Mouse (Mus musculus) heart, embryonic 14.5 days (tissue): Measurements from ENCODE around the gene Ctbp2. TPM values are rescaled to one million over a fixed set of nuclear protein-coding genes. Genes with fewer than 3 reads are reported as not detected.

Experiments
- ATAC-seq: fragments of 200-750 bp; cut with Nextera tagmentation; 2 replicates; pipeline ENCODE4 v1.8.0; 2017; ENCODE audit warnings: low read depth, moderate TSS enrichment; ENCODE audit not compliant: insufficient number of reproducible peaks, insufficient read depth, low FRiP score
- H3K27ac ChIP-seq, 2 experiments: fragments of 200-500 bp in 1 of 2; fragments of 300-500 bp in 1 of 2; sonication (generic) in 1 of 2; replicated peaks in 1 of 2; 2 replicates each; pipeline ENCODE4 v1.5.1; 2012 to 2014; ENCODE audit warnings: low read depth in 2 of 2, low read length in 2 of 2, control low read depth in 1 of 2, mild to moderate bottlenecking in 1 of 2, mixed read lengths in 1 of 2; ENCODE audit not compliant: control insufficient read depth in 1 of 2, insufficient read depth in 1 of 2
- H3K27me3 ChIP-seq: fragments of 300-500 bp; sonication (generic); 2 replicates; pipeline ENCODE4 v1.6.1; 2014; ENCODE audit warnings: mild to moderate bottlenecking, low read length, control low read depth; ENCODE audit not compliant: control insufficient read depth, insufficient read depth
- H3K36me3 ChIP-seq: fragments of 300-500 bp; sonication (generic); 2 replicates; pipeline ENCODE4 v1.6.1; 2014; ENCODE audit warnings: mild to moderate bottlenecking, control low read depth, low read length, mixed read lengths; ENCODE audit not compliant: control insufficient read depth, insufficient read depth
- H3K4me1 ChIP-seq, 2 experiments: fragments of 200-500 bp in 1 of 2; fragments of 300-500 bp in 1 of 2; sonication (generic) in 1 of 2; 2 replicates each; pipeline ENCODE4 v1.6.1; 2012 to 2014; ENCODE audit warnings: low read length in 2 of 2, control low read depth in 1 of 2, mixed read lengths in 1 of 2; ENCODE audit not compliant: control insufficient read depth in 2 of 2, insufficient read depth in 2 of 2
- H3K4me2 ChIP-seq: fragments of 300-500 bp; sonication (generic); 2 replicates; pipeline ENCODE4 v1.6.1; 2014; ENCODE audit warnings: mild to moderate bottlenecking, low read length
- H3K4me3 ChIP-seq, 2 experiments: fragments of 200-500 bp in 1 of 2; fragments of 300-500 bp in 1 of 2; sonication (generic) in 1 of 2; 2 replicates each; pipeline ENCODE4 v1.5.1; 2012 to 2014; ENCODE audit warnings: low read length in 2 of 2, mild to moderate bottlenecking in 2 of 2, control low read depth in 1 of 2, low read depth in 1 of 2, moderate library complexity in 1 of 2; ENCODE audit not compliant: control insufficient read depth in 1 of 2, insufficient read depth in 1 of 2
- H3K9ac ChIP-seq: fragments of 300-500 bp; sonication (generic); 2 replicates; pipeline ENCODE4 v1.6.1; 2014; ENCODE audit warnings: mild to moderate bottlenecking, low read length
- H3K9me3 ChIP-seq: fragments of 300-500 bp; sonication (generic); 2 replicates; pipeline ENCODE4 v1.6.1; 2016; ENCODE audit warnings: low read length, control low read depth; ENCODE audit not compliant: control insufficient read depth
- WGBS: fragments of 180-500 bp; shearing (Covaris S2); extraction: QIAGEN DNeasy Blood & Tissue Kit; methylation state at CpG from one replicate; pipeline ENCODE4 v1.1.7; 2014; 5-methylcytosine and 5-hydroxymethylcytosine counted together
- polyA plus RNA-seq: library from polyadenylated mRNA; unstranded; fragments of >200 nt; fragmentation: Nextera tagmentation; extraction: Ambion mirVana; gene quantifications from 2 replicates; pipeline ENCODE4 v1.2.1, GENCODE M21; 2014

The Ctbp2 gene
- polyA plus RNA-seq, 1 experiment from 2014 or later = 54.3 TPM

- no peaks in the 10 kb centered on the region for H3K9me3 ChIP-seq
- H3K27me3 ChIP-seq = no peaks in the 10 kb centered on the region
- no peak overlapping the region for H3K4me2 ChIP-seq
- H3K4me1 ChIP-seq = peaks cover 24 to 47% of the 10 kb centered on the region in 2 experiments
- H3K27ac ChIP-seq = no peak overlapping the region
- H3K9ac ChIP-seq = no peak overlapping the region
- H3K36me3 ChIP-seq = peaks cover 9% of the 10 kb centered on the region; the same call in 1 of the 2 replicates
- no peak overlapping the region for H3K4me3 ChIP-seq
- ATAC-seq = no peak
- 70% methylated on average over 9 of the region's 9 CpGs for WGBS
Observed at GRCm38 (mm10) chr7:133094711-133095495, 29.3 kb downstream of the Ctbp2 start.

DNA sequence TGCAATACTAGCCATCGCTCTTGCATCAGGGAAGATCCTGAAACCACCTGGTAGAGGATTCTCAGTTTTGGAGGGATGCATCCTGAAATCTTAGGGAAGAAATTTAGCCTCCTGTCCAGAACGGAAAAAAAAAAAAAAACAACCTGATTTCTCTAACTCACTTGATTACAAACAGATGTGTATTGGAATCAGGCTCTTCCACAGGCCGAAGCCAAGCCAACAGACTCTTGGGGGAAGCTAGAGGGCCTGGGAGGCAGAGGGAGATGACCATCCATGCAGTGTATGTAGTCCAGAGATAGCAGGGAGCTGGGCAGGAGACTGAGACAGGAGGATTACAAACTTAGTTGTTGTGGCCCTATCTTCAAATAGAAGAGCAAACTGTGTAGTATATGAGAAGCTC, 30.0 kb downstream of the Ctbp2 start:
- Histone ChIP-seq H3K27ac (no peak overlapping the region), H3K4me1 (peaks cover 22 to 46% of the 10 kb centered on the region in 2 experiments), H3K9me3 (no peaks in the 10 kb centered on the region), H3K9ac (no peak overlapping the region), H3K4me2 (no peak overlapping the region), H3K36me3 (peaks cover 9% of the 10 kb centered on the region; the same call in 1 of the 2 replicates), H3K27me3 (no peaks in the 10 kb centered on the region), H3K4me3 (no peak overlapping the region)
- WGBS = 79% methylated on average over 3 of the region's 3 CpGs
- no peak for ATAC-seq

- Histone ChIP-seq H3K4me1 (peaks cover 24 to 46% of the 10 kb centered on the region in 2 experiments), H3K9me3 (no peaks in the 10 kb centered on the region), H3K4me3 (no peak overlapping the region), H3K4me2 (no peak overlapping the region), H3K27ac (no peak overlapping the region), H3K9ac (no peak overlapping the region), H3K36me3 (peaks cover 9% of the 10 kb centered on the region; the same call in 1 of the 2 replicates), H3K27me3 (no peaks in the 10 kb centered on the region)
- WGBS = 88% methylated on average over 5 of the region's 5 CpGs
- no peak for ATAC-seq
Observed at GRCm38 (mm10) chr7:133093731-133094130, 30.4 kb downstream of the Ctbp2 start.

DNA sequence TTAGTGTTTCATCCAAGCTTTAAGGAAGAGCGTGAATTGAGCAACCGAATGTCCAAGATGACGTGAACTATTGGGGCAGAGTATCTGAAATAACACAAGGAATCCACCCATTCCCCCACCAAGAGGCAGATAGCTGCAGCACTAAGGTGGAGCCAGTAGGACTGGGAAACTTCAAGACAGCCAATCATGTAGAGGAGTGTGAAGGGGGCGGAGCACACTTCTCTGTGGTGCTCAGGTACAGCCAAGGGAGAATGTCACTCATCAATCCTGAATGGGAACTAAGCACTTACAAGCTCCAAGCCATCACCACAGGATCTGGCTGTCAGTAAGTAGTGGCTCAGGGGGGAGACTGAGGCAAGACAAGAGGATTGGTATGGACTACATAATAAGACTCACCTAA, 33.5 kb downstream of the Ctbp2 start:
- Histone ChIP-seq H3K4me1 (peaks cover 24 to 50% of the 10 kb centered on the region in 2 experiments), H3K9me3 (no peaks in the 10 kb centered on the region), H3K4me2 (0 out of 2 replicates have a peak overlapping the region, but pooled peaks have one; percentile 4), H3K27me3 (no peaks in the 10 kb centered on the region), H3K36me3 (peaks cover 6% of the 10 kb centered on the region; the same call in 1 of the 2 replicates), H3K27ac (peak overlapping the region in 1 of 2 experiments; percentile 59; a peak in 1 of 4 replicates), H3K9ac (no peak overlapping the region), H3K4me3 (no peak overlapping the region)
- no peak for ATAC-seq
- 63% methylated on average over 4 of the region's 4 CpGs for WGBS

- 0 out of 2 replicates have a peak, but pooled peaks have one; percentile 32 for ATAC-seq
- Histone ChIP-seq H3K9me3 (no peaks in the 10 kb centered on the region), H3K4me2 (no peak overlapping the region), H3K27me3 (no peaks in the 10 kb centered on the region), H3K27ac (peak overlapping the region; percentile 25 to 94; a peak in 2 of 4 replicates), H3K4me1 (peaks cover 22 to 50% of the 10 kb centered on the region in 2 experiments), H3K36me3 (peaks cover 5% of the 10 kb centered on the region; the same call in 1 of the 2 replicates), H3K4me3 (no peak overlapping the region), H3K9ac (no peak overlapping the region; the same call in 1 of the 2 replicates)
- 65% methylated on average over 11 of the region's 11 CpGs for WGBS
Observed at GRCm38 (mm10) chr7:133089621-133090260, 34.4 kb downstream of the Ctbp2 start.

DNA sequence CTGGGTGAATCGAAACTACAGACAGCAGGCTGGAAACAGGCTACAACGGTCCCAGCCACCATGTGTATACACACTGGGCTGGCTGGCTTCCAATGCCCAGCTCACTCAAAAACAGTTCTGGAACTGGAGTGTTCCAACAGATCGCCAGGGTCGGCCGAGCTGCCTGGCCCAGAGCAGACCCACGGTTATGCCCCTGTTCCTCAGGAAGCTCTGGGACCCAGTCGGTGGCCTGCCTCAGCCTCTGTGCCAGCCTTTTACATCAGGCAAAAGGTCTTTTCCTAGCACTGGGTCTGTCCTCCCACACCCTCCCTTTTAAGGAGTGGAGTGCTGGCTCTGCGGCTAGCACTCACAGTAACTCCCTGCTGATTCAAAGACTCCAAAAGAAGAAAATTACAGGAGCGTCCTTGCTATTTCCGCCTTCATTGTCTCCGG, 35.3 kb downstream of the Ctbp2 start:
- peak overlapping the region; percentile 65 for H3K9ac ChIP-seq

DNA sequence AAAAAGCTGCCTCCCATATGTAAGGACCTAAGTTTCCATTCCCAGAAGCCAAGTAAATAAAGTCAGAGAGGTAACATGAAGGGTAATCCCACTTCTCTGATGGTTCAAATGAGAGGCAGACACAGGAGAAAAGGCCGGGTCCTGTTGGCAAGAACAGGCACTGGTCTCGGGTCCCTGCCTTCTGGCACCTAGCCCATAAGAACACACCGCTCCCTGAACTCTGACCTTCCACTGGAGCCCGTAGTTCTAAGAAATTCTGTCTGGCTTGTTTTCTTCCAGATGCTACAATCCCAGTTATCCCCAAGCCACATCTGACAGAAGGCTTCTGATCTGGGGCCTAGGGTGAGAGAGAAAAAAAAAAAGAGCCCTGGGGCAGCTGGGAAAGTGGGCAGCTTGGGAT, 35.7 kb downstream of the Ctbp2 start:
- peaks cover 23 to 50% of the 10 kb centered on the region in 2 experiments for H3K4me1 ChIP-seq
- H3K27me3 ChIP-seq = no peaks in the 10 kb centered on the region
- H3K9me3 ChIP-seq = no peaks in the 10 kb centered on the region
- peak overlapping the region; percentile 91 to 94 for H3K27ac ChIP-seq
- ATAC-seq = no peak
- H3K4me3 ChIP-seq = peak overlapping the region in 1 of 2 experiments; percentile 24; a peak in 1 of 4 replicates
- H3K36me3 ChIP-seq = peaks cover 13% of the 10 kb centered on the region
- peak overlapping the region; percentile 65 for H3K9ac ChIP-seq
- peak overlapping the region; percentile 61 for H3K4me2 ChIP-seq
- WGBS = 46% methylated on average over 4 of the region's 4 CpGs

More for the DNA sequence above, 35.3 kb downstream of the Ctbp2 start:
- Histone ChIP-seq H3K27ac (peak overlapping the region; percentile 91 to 94), H3K9me3 (no peaks in the 10 kb centered on the region), H3K4me1 (peaks cover 23 to 50% of the 10 kb centered on the region in 2 experiments), H3K36me3 (peaks cover 11% of the 10 kb centered on the region), H3K27me3 (no peaks in the 10 kb centered on the region), H3K4me3 (peak overlapping the region; percentile 3 to 24; a peak in 2 of 4 replicates), H3K4me2 (peak overlapping the region; percentile 61)
- WGBS = 12% methylated on average over 11 of the region's 11 CpGs
- peak; percentile 48 for ATAC-seq
